Mouse (Mus musculus) adrenal gland, postnatal 14 days (tissue): ENCODE measurements around the gene Prkg1. TPM values are rescaled to one million over a fixed set of nuclear protein-coding genes. Genes with fewer than 3 reads are reported as not detected.

Experiments used
- DNase-seq: peaks from one replicate; pipeline ENCODE4 v3.0.0; 2021; ENCODE audit warnings: mixed read lengths
- total RNA-seq: library from RNA; stranded (reverse); gene quantifications from 2 replicates; pipeline ENCODE4 v1.2.3, GENCODE M21; 2021

The Prkg1 gene
- total RNA-seq, 1 experiment from 2014 or later, result 8.8 TPM

DNA sequence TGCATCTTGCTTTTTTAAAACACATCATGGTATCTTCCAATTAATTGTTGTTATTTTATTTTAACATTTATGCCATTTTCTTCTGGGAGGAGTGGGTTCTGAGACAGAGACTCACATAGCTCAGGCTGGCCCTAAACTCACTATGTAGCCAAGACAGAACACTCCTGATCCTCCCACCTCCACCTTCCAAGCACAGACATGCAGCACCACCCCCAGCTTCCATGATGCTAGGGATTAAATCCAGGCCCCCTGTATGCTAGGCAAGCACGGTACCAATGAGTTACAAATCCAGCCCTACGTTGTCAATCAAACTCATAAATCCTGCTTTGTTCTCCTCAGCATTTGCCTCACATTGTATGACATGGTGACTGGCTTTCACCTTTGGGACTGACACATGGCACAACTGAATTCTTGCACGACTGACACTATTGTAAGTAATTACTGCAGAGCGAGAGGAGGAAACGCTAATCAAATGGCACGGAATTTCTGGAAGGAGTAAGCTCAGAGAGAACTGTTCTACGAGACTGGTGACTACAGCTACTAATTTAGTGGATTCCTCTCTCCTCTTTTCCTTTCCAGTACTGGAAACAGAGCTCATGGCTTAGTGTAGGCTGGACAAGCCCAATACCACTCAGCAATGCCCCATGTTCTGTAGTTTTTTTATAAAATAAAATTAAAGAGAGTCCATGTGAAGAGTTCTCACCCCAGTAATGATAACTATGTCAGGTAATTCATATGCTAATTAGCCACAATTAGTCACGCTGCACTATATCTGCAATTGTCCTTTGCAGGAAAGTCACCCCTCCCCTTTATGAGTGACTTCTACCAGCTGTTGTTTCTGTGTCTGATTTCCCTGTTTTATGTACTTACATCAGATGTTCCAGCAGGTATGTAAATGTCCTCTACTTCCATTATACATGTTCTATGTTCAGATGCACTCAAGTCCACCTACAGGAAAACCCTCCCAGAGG lies 133.6 kb downstream of the Prkg1 start:
- DNase-seq, result no peak

DNA sequence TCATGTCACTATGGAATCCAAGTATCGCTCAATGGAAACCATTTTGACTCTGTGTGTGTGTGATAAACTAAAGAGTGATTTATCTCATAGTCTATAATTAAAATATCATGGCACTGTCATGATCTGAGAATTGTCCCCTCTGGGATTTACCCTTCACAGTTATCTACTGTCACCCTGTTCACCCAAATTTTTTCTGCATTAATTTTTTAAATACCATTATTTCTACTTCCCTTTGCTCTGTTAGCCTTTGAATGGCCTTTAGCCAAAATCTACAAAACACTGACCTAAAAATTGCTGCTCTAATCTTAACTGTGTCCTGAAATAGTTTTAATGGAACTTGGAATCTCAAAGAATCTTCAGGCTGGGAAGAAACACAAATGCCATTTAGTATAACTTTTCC lies 143.1 kb downstream of the Prkg1 start:
- no peak for DNase-seq

DNA sequence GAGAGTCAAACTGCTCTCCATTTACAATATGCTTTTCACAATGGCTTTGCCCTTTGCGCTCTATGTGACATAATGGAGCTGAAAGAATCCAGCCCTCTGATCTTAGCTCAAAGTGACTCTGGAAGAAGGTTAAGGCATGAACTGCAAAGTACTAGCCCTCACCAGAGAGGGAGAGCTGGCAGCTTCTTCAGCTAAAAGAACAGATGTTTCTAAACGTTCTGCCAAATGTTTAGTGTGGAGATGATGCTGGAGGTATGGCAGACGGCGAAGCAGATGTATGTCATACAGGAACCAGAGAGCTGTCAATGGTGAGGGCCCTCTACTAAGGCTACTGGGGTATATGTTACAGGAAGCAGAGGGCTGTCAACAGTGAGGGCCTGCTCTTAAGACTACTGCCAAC lies 148.0 kb downstream of the Prkg1 start:
- DNase-seq, result no peak

GRCm38 (mm10) chr19:31616159-31616558 lies 148.7 kb downstream of the Prkg1 start:
- DNase-seq, result no peak

GRCm38 (mm10) chr19:31613146-31613545 lies 151.7 kb downstream of the Prkg1 start:
- no peak for DNase-seq

- no peak for DNase-seq
Measured at GRCm38 (mm10) chr19:31602578-31602977, 162.3 kb downstream of the Prkg1 start.

GRCm38 (mm10) chr19:31594011-31594410 lies 170.8 kb downstream of the Prkg1 start:
- DNase-seq, result no peak

GRCm38 (mm10) chr19:31590701-31591100 lies 174.1 kb downstream of the Prkg1 start:
- DNase-seq, result no peak

- DNase-seq, result no peak
Measured at GRCm38 (mm10) chr19:31577092-31577491, 187.7 kb downstream of the Prkg1 start.

GRCm38 (mm10) chr19:31564329-31564728 lies 200.5 kb downstream of the Prkg1 start:
- no peak for DNase-seq

DNA sequence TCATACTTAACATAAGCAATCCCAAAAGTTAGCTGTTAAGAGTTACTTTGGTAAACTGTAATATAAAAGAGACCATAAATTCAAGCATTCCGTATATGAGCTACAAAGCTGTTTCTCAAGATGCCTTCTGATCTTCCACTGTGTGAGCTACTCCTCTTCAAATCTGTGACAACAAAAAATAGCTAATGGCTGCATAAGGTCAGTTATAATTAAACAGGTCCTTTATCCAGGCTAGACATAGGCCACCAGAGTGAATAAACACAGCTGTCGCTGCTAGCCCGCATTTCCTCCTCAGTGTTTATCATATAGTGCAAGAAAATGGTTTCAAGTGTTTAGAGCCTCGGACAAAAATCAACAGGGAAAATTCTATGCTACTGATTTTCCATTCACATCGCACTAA lies 218.8 kb downstream of the Prkg1 start:
- no peak for DNase-seq

GRCm38 (mm10) chr19:31531249-31531740 lies 233.5 kb downstream of the Prkg1 start:
- DNase-seq, result peak; percentile 34

DNA sequence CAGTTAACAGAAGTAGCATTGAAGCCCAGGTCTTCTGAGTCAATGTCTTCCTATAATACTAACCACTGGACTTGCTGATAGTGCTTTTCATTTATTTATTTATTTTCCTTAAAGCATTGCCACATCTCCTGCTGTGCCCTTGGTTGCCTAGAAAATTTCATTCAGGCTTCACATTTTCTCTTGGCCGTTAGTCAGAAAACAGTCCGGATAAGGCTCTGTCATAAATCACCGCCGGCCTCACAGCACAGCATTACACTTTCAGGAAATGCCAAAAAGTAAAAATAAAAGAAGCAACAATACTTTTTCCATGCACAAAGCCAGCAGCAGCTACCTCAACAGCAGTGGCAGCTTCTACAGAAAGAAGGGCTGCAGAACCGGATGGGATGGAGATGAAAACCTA lies 234.2 kb downstream of the Prkg1 start:
- DNase-seq, result peak; percentile 79

- no peak for DNase-seq
Measured at GRCm38 (mm10) chr19:31529890-31530289, 234.9 kb downstream of the Prkg1 start.

DNA sequence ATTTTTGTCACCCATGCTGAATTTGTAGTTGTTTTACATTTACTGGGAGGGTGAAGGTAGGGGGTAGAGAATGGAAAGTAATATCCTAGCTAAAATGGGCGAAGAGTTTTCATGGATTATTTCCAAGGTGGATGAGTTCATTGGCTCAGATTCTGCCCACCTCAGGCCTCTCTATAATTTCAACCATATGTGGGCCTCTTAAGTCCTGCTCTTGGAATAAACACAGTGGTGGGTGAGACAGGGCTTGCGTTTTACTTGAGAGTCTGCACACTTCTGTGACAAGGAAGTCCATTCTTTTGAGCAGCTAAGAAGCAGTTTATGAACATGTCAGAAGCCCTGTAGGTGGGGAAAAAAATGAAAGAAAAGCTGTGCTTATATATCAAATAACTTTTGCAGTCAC lies 250.3 kb downstream of the Prkg1 start:
- DNase-seq, result no peak

GRCm38 (mm10) chr19:31507831-31508230 lies 257.0 kb downstream of the Prkg1 start:
- no peak for DNase-seq

DNA sequence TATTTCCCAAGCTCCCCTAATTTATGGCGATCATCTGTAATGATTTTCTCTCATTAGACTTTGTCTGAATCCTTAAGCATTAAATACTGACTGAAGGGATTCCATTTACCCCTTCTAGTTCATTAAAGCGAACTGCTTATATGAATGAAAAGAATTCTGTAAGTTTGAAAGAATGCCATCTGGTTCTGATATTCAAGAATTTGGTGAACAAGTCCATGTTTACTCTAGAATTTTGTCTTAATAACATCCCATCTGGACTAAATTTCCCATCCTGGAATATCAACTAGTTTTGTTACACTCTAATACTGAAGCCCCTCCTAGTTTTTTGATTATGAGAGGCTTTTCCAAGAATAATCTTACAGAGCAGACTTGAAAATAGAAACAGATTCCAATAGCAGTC lies 258.5 kb downstream of the Prkg1 start:
- no peak for DNase-seq

DNA sequence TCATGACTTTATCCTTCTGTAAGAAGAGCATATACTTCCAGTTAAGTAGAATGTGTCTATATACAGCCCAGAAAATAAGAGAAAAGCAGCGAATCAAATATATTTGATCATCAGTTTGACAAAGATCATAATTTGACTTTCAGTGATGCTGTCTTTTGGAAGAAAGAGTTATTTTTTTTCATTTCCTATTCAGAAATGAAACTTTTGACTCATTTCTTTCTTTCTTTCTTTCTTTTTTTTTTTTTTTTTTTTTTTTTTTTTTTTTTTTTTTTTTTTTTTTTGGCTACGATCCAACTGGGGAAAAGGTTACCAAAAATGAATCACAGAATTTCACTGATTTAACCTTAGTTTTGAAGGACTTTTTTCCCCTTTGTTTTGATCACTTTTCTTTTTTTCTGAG lies 259.8 kb downstream of the Prkg1 start:
- DNase-seq, result no peak

- no peak for DNase-seq
Measured at GRCm38 (mm10) chr19:31497386-31497785, 267.4 kb downstream of the Prkg1 start.

DNA sequence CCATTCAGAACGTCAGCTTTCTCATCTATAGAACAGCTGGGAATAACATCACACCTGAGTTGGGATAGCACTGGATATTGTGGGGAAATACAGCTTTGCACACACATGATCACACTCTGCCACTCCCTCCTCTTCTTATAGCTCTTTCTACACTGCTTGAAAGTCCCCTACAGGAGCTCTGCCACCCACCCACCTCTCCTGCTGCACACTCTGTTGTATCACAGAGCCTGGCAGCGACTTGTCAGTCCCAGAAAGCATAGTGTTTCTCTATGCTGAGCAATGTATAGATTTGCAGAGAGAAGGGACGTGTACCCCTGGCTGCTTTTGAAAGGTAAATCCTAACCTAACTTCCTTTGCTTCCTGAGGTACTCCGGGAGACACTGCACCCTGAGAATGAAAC lies 275.2 kb downstream of the Prkg1 start:
- no peak for DNase-seq

- DNase-seq, result no peak
Measured at GRCm38 (mm10) chr19:31471766-31472165, 293.1 kb downstream of the Prkg1 start.

DNA sequence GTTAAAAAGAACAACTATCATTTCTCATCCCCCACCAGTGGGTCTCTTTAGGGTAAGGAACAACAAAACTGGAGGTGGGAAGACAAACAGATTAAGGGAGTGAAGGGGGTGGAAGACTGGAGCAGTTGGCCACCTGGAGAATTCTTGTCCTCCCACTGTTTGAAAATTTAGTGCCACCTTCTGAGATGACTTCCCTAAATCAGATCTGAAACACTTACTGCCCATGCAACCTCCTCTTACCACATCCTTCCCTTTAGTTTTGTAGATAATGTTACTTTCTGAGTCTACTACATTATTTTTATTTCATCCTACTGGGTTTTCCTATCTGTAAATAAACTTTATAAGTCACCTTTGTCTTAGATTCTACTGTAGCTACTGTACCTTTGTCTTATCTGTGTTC lies 304.6 kb downstream of the Prkg1 start:
- DNase-seq, result no peak

DNA sequence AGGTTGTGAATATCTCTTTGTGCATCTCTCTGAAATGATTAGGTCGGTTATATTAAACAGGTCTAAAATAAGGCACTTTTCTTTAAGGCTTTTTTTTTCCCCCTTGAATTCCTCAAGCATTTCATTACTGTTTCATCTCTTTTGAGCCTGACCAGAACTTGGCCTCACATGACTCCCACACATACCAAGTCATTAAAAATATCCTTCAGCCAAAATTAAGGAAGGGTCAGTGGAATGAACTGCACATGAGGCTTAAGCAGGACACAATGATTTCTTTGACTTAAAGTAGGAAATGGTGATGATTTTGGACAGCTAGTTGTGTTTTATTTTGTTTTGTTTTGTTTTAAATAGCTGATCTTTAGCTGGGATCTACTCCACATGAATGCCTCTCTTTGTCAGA lies 320.7 kb downstream of the Prkg1 start:
- no peak for DNase-seq

- DNase-seq, result no peak
Measured at GRCm38 (mm10) chr19:31442311-31442710, 322.5 kb downstream of the Prkg1 start.
